In the genomic region with DNA sequence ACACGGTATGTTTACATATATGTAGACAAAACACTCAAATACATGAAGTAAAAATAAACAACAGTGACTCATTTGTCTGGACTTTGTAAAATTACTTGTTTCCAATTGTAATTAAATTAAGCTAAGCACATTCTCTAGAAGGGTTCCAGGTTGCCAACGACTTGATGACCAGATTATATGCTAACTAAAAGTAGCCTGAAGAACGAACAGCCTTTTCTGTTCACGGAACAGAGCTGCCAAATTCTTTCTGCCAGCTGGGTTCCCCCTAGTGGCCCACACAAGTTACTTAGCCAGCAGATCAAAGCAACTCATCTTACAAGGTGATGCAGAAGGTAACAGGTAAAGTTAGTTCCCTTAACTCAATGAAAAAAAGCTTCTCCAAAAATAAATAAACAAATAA, we compare ENCODE assay signal across 10 mouse cellular contexts. TPM values are rescaled to one million over a fixed set of nuclear protein-coding genes. Genes with fewer than 3 reads are reported as not detected.
DNase-seq lines count a peak whose midpoint lies in the region; ATAC-seq and TF ChIP-seq lines count a peak whose summit lies in the region.
"Had no signal": no experiment of that assay in that cellular context is flagged by ENCODE, and none has a peak within 500 bp of the region (broad histone marks: within the 10 kb centered on the region; RNA-seq: fewer than 3 reads in every experiment).

No protein-coding gene starts in this region.

- H3K4me3 ChIP-seq in hindbrain, embryonic 14.5 days (replicated peaks; ENCODE audit: low read length): no peak overlapping the region
- H3K4me3 ChIP-seq in hindbrain, embryonic 13.5 days: no peak overlapping the region
- H3K4me3 ChIP-seq in E14TG2a.4 (replicated peaks; ENCODE audit: low read length): no peak overlapping the region
- H3K4me3 ChIP-seq: embryonic facial prominence, embryonic 15.5 days; limb, embryonic 12.5 days had no signal

- ATAC-seq in hindbrain, embryonic 14.5 days (ENCODE audit: low FRiP score): no peak
- no peak for ATAC-seq in hindbrain, embryonic 13.5 days (ENCODE audit: low FRiP score)
- ATAC-seq in erythroblast, adult 5-6 weeks (replicated peaks; ENCODE audit: low FRiP score, poor library complexity, severe bottlenecking): peak; percentile 84
- peak; percentile 79 for ATAC-seq in megakaryocyte-erythroid progenitor cell, adult 5-6 weeks (replicated peaks; ENCODE audit: low FRiP score, low TSS enrichment, poor library complexity, severe bottlenecking)

- no peaks in the 10 kb centered on the region for H3K4me1 ChIP-seq in hindbrain, embryonic 14.5 days (replicated peaks; ENCODE audit: control insufficient read depth, insufficient read depth, low read length)
- H3K4me1 ChIP-seq in hindbrain, embryonic 13.5 days (replicated peaks): no peaks in the 10 kb centered on the region
- peaks cover 2% of the 10 kb centered on the region; the same call in 1 of the 2 replicates for H3K4me1 ChIP-seq in E14TG2a.4 (replicated peaks; ENCODE audit: low read depth, low read length)
- H3K4me1 ChIP-seq: embryonic facial prominence, embryonic 15.5 days; limb, embryonic 12.5 days had no signal

- no peak overlapping the region for H3K4me2 ChIP-seq in hindbrain, embryonic 14.5 days (replicated peaks)
- no peak overlapping the region for H3K4me2 ChIP-seq in hindbrain, embryonic 13.5 days
- H3K4me2 ChIP-seq: embryonic facial prominence, embryonic 15.5 days; limb, embryonic 12.5 days had no signal

- no peaks in the 10 kb centered on the region for H3K36me3 ChIP-seq in hindbrain, embryonic 14.5 days (replicated peaks; ENCODE audit: control insufficient read depth, insufficient read depth)
- no peaks in the 10 kb centered on the region for H3K36me3 ChIP-seq in hindbrain, embryonic 13.5 days
- H3K36me3 ChIP-seq in E14TG2a.4 (ENCODE audit: insufficient read depth, low read length): no peaks in the 10 kb centered on the region
- H3K36me3 ChIP-seq: embryonic facial prominence, embryonic 15.5 days; limb, embryonic 12.5 days had no signal

- no peak overlapping the region for H3K27ac ChIP-seq in hindbrain, embryonic 14.5 days
- H3K27ac ChIP-seq in hindbrain, embryonic 13.5 days: no peak overlapping the region
- H3K27ac ChIP-seq: embryonic facial prominence, embryonic 15.5 days; limb, embryonic 12.5 days had no signal

- 32% methylated on average over 4 of the region's 4 CpGs for WGBS in hindbrain, embryonic 14.5 days
- WGBS in hindbrain, embryonic 13.5 days: 38% methylated on average over 4 of the region's 4 CpGs

- no peaks in the 10 kb centered on the region for H3K27me3 ChIP-seq in hindbrain, embryonic 14.5 days (ENCODE audit: control insufficient read depth, insufficient read depth, low read length)
- H3K27me3 ChIP-seq in hindbrain, embryonic 13.5 days: no peaks in the 10 kb centered on the region
- no peaks in the 10 kb centered on the region for H3K27me3 ChIP-seq in E14TG2a.4 (ENCODE audit: insufficient read depth, low read length)
- H3K27me3 ChIP-seq: embryonic facial prominence, embryonic 15.5 days; limb, embryonic 12.5 days had no signal

- no peaks in the 10 kb centered on the region for H3K9me3 ChIP-seq in hindbrain, embryonic 14.5 days (ENCODE audit: control insufficient read depth, low read length)
- no peaks in the 10 kb centered on the region for H3K9me3 ChIP-seq in hindbrain, embryonic 13.5 days
- H3K9me3 ChIP-seq in E14TG2a.4 (ENCODE audit: low read length): no peaks in the 10 kb centered on the region
- H3K9me3 ChIP-seq: embryonic facial prominence, embryonic 15.5 days; limb, embryonic 12.5 days had no signal

- DNase-seq in hindbrain, embryonic 14.5 days (ENCODE audit: low spot score): peak; percentile 30
- DNase-seq in 416B (ENCODE audit: low read depth): peak; percentile 68
- no peak for DNase-seq in neural tube, embryonic 10.5 days (ENCODE audit: extremely low spot score, low spot score)
- DNase-seq in testis, postnatal 10 days (ENCODE audit: low spot score): no peak

- TF ChIP-seq CTCF in E14TG2a.4 (conservative IDR thresholded peaks at IDR 0.05; ENCODE audit: low read length): peak; percentile 35

- H3K9ac ChIP-seq in hindbrain, embryonic 14.5 days: no peak overlapping the region
- no peak overlapping the region for H3K9ac ChIP-seq in hindbrain, embryonic 13.5 days
- H3K9ac ChIP-seq: embryonic facial prominence, embryonic 15.5 days; limb, embryonic 12.5 days had no signal

RNA-seq across cellular contexts. Expression of a gene that starts 16.6 kb away (rescaled TPM):
- not detected in 2 replicates for polyA plus RNA-seq in hindbrain, embryonic 14.5 days (2014; fragmentation: Nextera tagmentation; extraction: Ambion mirVana)
- not detected in 2 replicates for polyA plus RNA-seq in hindbrain, embryonic 13.5 days (2015; fragmentation: Nextera tagmentation; extraction: Ambion mirVana)
- not detected in 2 replicates for total RNA-seq in erythroblast, adult 5-6 weeks (2015; ENCODE audit: low replicate concordance)
- not detected in 2 replicates for total RNA-seq in erythroblast, adult 5-6 weeks (2017; ENCODE audit: low replicate concordance)
- total RNA-seq in megakaryocyte-erythroid progenitor cell, adult 5-6 weeks (2014; fragmentation: Nextera tagmentation): not detected in 2 replicates
- total RNA-seq in megakaryocyte-erythroid progenitor cell, adult 5-6 weeks (2017): not detected in 2 replicates
- polyA plus RNA-seq: limb, embryonic 12.5 days had no signal

RNA-seq across cellular contexts. Expression of a gene that starts 42.4 kb away (rescaled TPM):
- not detected in 2 replicates for polyA plus RNA-seq in hindbrain, embryonic 14.5 days (2014; fragmentation: Nextera tagmentation; extraction: Ambion mirVana)
- polyA plus RNA-seq in hindbrain, embryonic 13.5 days (2015; fragmentation: Nextera tagmentation; extraction: Ambion mirVana): not detected in 2 replicates
- total RNA-seq in erythroblast, adult 5-6 weeks (2015; ENCODE audit: low replicate concordance): not detected in 2 replicates
- not detected in 2 replicates for total RNA-seq in erythroblast, adult 5-6 weeks (2017; ENCODE audit: low replicate concordance)
- total RNA-seq in megakaryocyte-erythroid progenitor cell, adult 5-6 weeks (2014; fragmentation: Nextera tagmentation): not detected in 2 replicates
- not detected in 2 replicates for total RNA-seq in megakaryocyte-erythroid progenitor cell, adult 5-6 weeks (2017)
- polyA plus RNA-seq: limb, embryonic 12.5 days had no signal

RNA-seq across cellular contexts. Expression of a gene that starts 52.3 kb away (rescaled TPM):
- polyA plus RNA-seq in hindbrain, embryonic 14.5 days (2014; fragmentation: Nextera tagmentation; extraction: Ambion mirVana): 0.74 and 1.2 TPM in 2 replicates
- 0.51 and 0.63 TPM in 2 replicates for polyA plus RNA-seq in hindbrain, embryonic 13.5 days (2015; fragmentation: Nextera tagmentation; extraction: Ambion mirVana)
- 2.7 and 5.4 TPM in 2 replicates for total RNA-seq in erythroblast, adult 5-6 weeks (2015; ENCODE audit: low replicate concordance)
- 1.4 and 2.5 TPM in 2 replicates for total RNA-seq in erythroblast, adult 5-6 weeks (2017; ENCODE audit: low replicate concordance)
- total RNA-seq in megakaryocyte-erythroid progenitor cell, adult 5-6 weeks (2014; fragmentation: Nextera tagmentation): 0.66 and 1.5 TPM in 2 replicates
- total RNA-seq in megakaryocyte-erythroid progenitor cell, adult 5-6 weeks (2017): 0.50 and 0.94 TPM in 2 replicates

RNA-seq across cellular contexts. Expression of a gene that starts 55.0 kb away (rescaled TPM):
- 20.1 and 21.0 TPM in 2 replicates for polyA plus RNA-seq in hindbrain, embryonic 14.5 days (2014; fragmentation: Nextera tagmentation; extraction: Ambion mirVana)
- 19.5 and 21.8 TPM in 2 replicates for polyA plus RNA-seq in hindbrain, embryonic 13.5 days (2015; fragmentation: Nextera tagmentation; extraction: Ambion mirVana)
- 20.9 and 21.1 TPM in 2 replicates for total RNA-seq in erythroblast, adult 5-6 weeks (2015; ENCODE audit: low replicate concordance)
- total RNA-seq in erythroblast, adult 5-6 weeks (2017; ENCODE audit: low replicate concordance): 51.3 and 55.4 TPM in 2 replicates
- total RNA-seq in megakaryocyte-erythroid progenitor cell, adult 5-6 weeks (2014; fragmentation: Nextera tagmentation): 22.6 and 26.7 TPM in 2 replicates
- 16.0 and 18.3 TPM in 2 replicates for total RNA-seq in megakaryocyte-erythroid progenitor cell, adult 5-6 weeks (2017)

Comparison
In these comparisons a context has a peak if more than half of its experiments do, and no peak if none do; other contexts are left out.
1. ATAC-seq: peak in erythroblast, adult 5-6 weeks (single experiment) and megakaryocyte-erythroid progenitor cell, adult 5-6 weeks (single experiment); none in hindbrain, embryonic 14.5 days (single experiment) and hindbrain, embryonic 13.5 days (single experiment).
2. DNase-seq: peak in hindbrain, embryonic 14.5 days (single experiment) and 416B (single experiment); none in neural tube, embryonic 10.5 days (single experiment) and testis, postnatal 10 days (single experiment).